Mouse (Mus musculus) kidney, adult 2 months (tissue): ENCODE data around the gene Col8a2.

ENCODE experiments used
- CTCF ChIP-seq: fragments of 200-500 bp; conservative IDR thresholded peaks from 2 replicates; pipeline ENCODE4 v1.5.1; 2011; ENCODE audit warnings: low read depth, mild to moderate bottlenecking, control low read depth, low read length, moderate library complexity, mixed read lengths; ENCODE audit not compliant: insufficient read depth, insufficient read length
- POLR2A ChIP-seq: fragments of 200-500 bp; IDR thresholded peaks from one replicate; pipeline ENCODE4 v1.6.1; 2011; ENCODE audit warnings: low read depth, low read length, control low read depth

DNA sequence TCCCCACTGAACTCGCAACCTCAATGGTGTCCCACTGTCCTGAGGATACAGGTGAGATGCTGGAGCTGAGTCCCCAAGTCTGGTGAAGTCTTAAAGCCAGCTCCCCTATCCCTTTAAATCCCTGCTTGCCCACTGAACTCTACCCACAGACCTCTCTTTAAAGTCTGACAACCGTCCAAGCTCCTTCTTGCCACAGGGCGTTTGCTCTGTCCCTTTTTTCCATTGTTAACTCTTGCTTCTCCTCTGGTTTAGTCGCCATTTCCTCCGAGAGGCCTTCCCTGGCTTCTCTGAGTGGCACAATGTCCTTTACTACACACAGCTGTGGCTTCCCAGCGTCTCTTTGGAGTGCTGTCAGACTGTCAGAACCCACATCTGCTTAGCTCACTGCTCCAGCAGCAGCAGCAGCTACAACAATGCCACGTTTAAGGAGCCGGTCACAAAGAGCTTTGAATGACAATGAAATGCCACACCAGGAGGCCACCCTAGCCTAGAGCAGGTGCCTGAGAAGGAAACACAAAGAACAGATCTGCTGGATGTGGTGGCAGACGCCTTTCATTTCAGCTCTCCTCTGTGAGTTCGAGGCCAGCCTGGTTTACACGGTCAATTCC is 38.2 kb upstream of the Col8a2 start:
- TF ChIP-seq POLR2A (no peak), CTCF (no peak)
